Mouse (Mus musculus) lung, postnatal 4 days (tissue): Measurements from ENCODE around the gene Psors1c2.
A peak's percentile ranks its signal among the peaks of the same experiment; 100 is the strongest.

Experiments used
- DNase-seq, 2 experiments: peaks; one replicate each; pipeline ENCODE4 v3.0.0; 2021

Psors1c2 gene

GRCm38 (mm10) chr17:35567150-35567549 lies 34.1 kb downstream of the Psors1c2 start, which contains the start of gene 2300002M23Rik:
TSS of gene 2300002M23Rik (plus strand) at chr17:35567450.
- DNase-seq: no peak

- no peak for DNase-seq
Measured at GRCm38 (mm10) chr17:35567767-35568166, 34.8 kb downstream of the Psors1c2 start.

- no peak for DNase-seq
Measured at GRCm38 (mm10) chr17:35569091-35569944, 36.3 kb downstream of the Psors1c2 start.

- DNase-seq: no peak
Measured at GRCm38 (mm10) chr17:35570836-35571235, 37.8 kb downstream of the Psors1c2 start.

GRCm38 (mm10) chr17:35571477-35571876 lies 38.5 kb downstream of the Psors1c2 start:
- DNase-seq: no peak

GRCm38 (mm10) chr17:35578211-35578610 lies 45.2 kb downstream of the Psors1c2 start:
- DNase-seq: peak; percentile 51 to 85

- DNase-seq: no peak
Measured at GRCm38 (mm10) chr17:35582900-35583299, 49.9 kb downstream of the Psors1c2 start.
